ENCODE assay signal across 7 mouse cellular contexts in the genomic region with DNA sequence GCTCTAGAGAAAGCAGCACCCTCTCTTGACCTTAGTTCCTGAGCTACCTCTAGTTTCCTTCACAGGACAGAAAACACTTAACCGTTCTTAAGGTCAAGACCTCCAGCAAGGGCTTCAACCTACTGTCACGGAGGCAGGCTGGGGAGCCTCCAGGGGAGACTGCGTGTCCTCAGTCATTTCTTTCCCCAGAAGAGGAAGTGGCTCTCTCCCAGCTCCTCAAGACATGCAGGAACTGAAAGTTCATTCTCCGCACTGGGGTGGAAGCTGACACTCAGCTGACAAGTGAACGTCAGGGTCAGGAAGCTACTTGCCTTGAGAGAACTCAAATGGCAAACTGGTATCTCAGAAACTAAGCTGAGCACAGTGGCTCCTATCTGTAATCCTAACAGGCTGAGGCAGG. TPM values are rescaled to one million over a fixed set of nuclear protein-coding genes. Genes with fewer than 3 reads are reported as not detected.
DNase-seq lines count a peak whose midpoint lies in the region; ATAC-seq lines count a peak whose summit lies in the region.

No protein-coding gene starts in this region.

- no peak overlapping the region for H3K4me3 ChIP-seq in heart, embryonic 11.5 days (ENCODE audit: low read depth, low read length)
- no peak overlapping the region for H3K4me3 ChIP-seq in liver, embryonic 16.5 days (ENCODE audit: low read depth, low read length)
- H3K4me3 ChIP-seq in stomach, embryonic 16.5 days (replicated peaks; ENCODE audit: low read length): no peak overlapping the region
- no peak overlapping the region for H3K4me3 ChIP-seq in midbrain, embryonic 15.5 days

- no peak for ATAC-seq in heart, embryonic 11.5 days (replicated peaks; ENCODE audit: insufficient number of reproducible peaks, low FRiP score, low TSS enrichment)
- ATAC-seq in liver, embryonic 16.5 days (ENCODE audit: low read depth): peak; percentile 23; the same call in 1 of the 2 replicates
- no peak for ATAC-seq in stomach, embryonic 16.5 days (ENCODE audit: insufficient read depth, low FRiP score)
- no peak for ATAC-seq in midbrain, embryonic 15.5 days (replicated peaks)

- H3K4me1 ChIP-seq in heart, embryonic 11.5 days (ENCODE audit: control insufficient read depth, insufficient read depth, low read length): peaks cover 46% of the 10 kb centered on the region
- H3K4me1 ChIP-seq in liver, embryonic 16.5 days (ENCODE audit: control insufficient read depth, low read depth, low read length): peaks cover 21% of the 10 kb centered on the region
- H3K4me1 ChIP-seq in stomach, embryonic 16.5 days (ENCODE audit: control insufficient read depth, insufficient read depth, low read length): no peaks in the 10 kb centered on the region
- peaks cover 23% of the 10 kb centered on the region for H3K4me1 ChIP-seq in midbrain, embryonic 15.5 days

- peak; percentile 17 for DNase-seq in spleen, adult 12 weeks (ENCODE audit: low spot score)
- no peak for DNase-seq in spleen, postnatal 14 days (ENCODE audit: low spot score in 2 of 2)
- no peak for DNase-seq in thymus, postnatal 4 days

- no peaks in the 10 kb centered on the region for H3K9me3 ChIP-seq in heart, embryonic 11.5 days (replicated peaks; ENCODE audit: control insufficient read depth, low read length)
- no peaks in the 10 kb centered on the region for H3K9me3 ChIP-seq in liver, embryonic 16.5 days (replicated peaks; ENCODE audit: control insufficient read depth, low read length)
- no peaks in the 10 kb centered on the region for H3K9me3 ChIP-seq in stomach, embryonic 16.5 days (replicated peaks; ENCODE audit: control insufficient read depth, low read length)
- no peaks in the 10 kb centered on the region for H3K9me3 ChIP-seq in midbrain, embryonic 15.5 days

- H3K4me2 ChIP-seq in heart, embryonic 11.5 days: no peak overlapping the region; the same call in 1 of the 2 replicates
- H3K4me2 ChIP-seq in liver, embryonic 16.5 days (ENCODE audit: low read depth, low read length): no peak overlapping the region
- H3K4me2 ChIP-seq in stomach, embryonic 16.5 days (ENCODE audit: low read depth, low read length): no peak overlapping the region
- no peak overlapping the region for H3K4me2 ChIP-seq in midbrain, embryonic 15.5 days

- 0 out of 2 replicates have a peak, but pooled peaks cover 4% of the 10 kb centered on the region for H3K36me3 ChIP-seq in heart, embryonic 11.5 days (ENCODE audit: control insufficient read depth, insufficient read depth, low read length)
- peaks cover 3% of the 10 kb centered on the region; the same call in 1 of the 2 replicates for H3K36me3 ChIP-seq in liver, embryonic 16.5 days (ENCODE audit: control insufficient read depth, insufficient read depth)
- no peaks in the 10 kb centered on the region for H3K36me3 ChIP-seq in stomach, embryonic 16.5 days (ENCODE audit: control insufficient read depth, insufficient read depth, low read length)
- no peaks in the 10 kb centered on the region for H3K36me3 ChIP-seq in midbrain, embryonic 15.5 days (replicated peaks)

- 47% methylated on average over 5 of the region's 5 CpGs for WGBS in heart, embryonic 11.5 days (ENCODE audit: insufficient replicate concordance)
- 38% methylated on average over 5 of the region's 5 CpGs for WGBS in liver, embryonic 16.5 days (ENCODE audit: insufficient replicate concordance)
- WGBS in stomach, embryonic 16.5 days: 51% methylated on average over 5 of the region's 5 CpGs
- 82% methylated on average over 5 of the region's 5 CpGs for WGBS in midbrain, embryonic 15.5 days

- H3K27me3 ChIP-seq in heart, embryonic 11.5 days (ENCODE audit: control insufficient read depth, insufficient read depth, low read length): no peaks in the 10 kb centered on the region
- no peaks in the 10 kb centered on the region for H3K27me3 ChIP-seq in liver, embryonic 16.5 days (ENCODE audit: control insufficient read depth, insufficient read depth, low read depth, low read length)
- H3K27me3 ChIP-seq in stomach, embryonic 16.5 days (ENCODE audit: control insufficient read depth, insufficient read depth, low read length): no peaks in the 10 kb centered on the region
- no peaks in the 10 kb centered on the region for H3K27me3 ChIP-seq in midbrain, embryonic 15.5 days (replicated peaks)

- 0 out of 2 replicates have a peak overlapping the region, but pooled peaks have one; percentile 16 for H3K9ac ChIP-seq in heart, embryonic 11.5 days (ENCODE audit: low read depth, low read length)
- H3K9ac ChIP-seq in liver, embryonic 16.5 days (ENCODE audit: low read depth, low read length): no peak overlapping the region
- no peak overlapping the region for H3K9ac ChIP-seq in stomach, embryonic 16.5 days (ENCODE audit: low read length)
- no peak overlapping the region for H3K9ac ChIP-seq in midbrain, embryonic 15.5 days

- peak overlapping the region; percentile 50; the same call in 1 of the 2 replicates for H3K27ac ChIP-seq in heart, embryonic 11.5 days (ENCODE audit: low read depth, low read length)
- peak overlapping the region; percentile 35 for H3K27ac ChIP-seq in liver, embryonic 16.5 days (ENCODE audit: low read length)
- 0 out of 2 replicates have a peak overlapping the region, but pooled peaks have one; percentile 49 for H3K27ac ChIP-seq in stomach, embryonic 16.5 days (ENCODE audit: low read length)
- H3K27ac ChIP-seq in midbrain, embryonic 15.5 days: no peak overlapping the region

RNA-seq across cellular contexts. Expression of a gene that starts 15.6 kb away (rescaled TPM):
- 42.7 and 56.3 TPM in 2 replicates for polyA plus RNA-seq in heart, embryonic 11.5 days (2014; fragmentation: Nextera tagmentation; extraction: Ambion mirVana)
- 49.1 and 53.1 TPM in 2 replicates for polyA plus RNA-seq in liver, embryonic 16.5 days (2015; fragmentation: Nextera tagmentation; extraction: Ambion mirVana)
- polyA plus RNA-seq in stomach, embryonic 16.5 days (2015; fragmentation: Nextera tagmentation; extraction: Ambion mirVana): 59.1 and 79.6 TPM in 2 replicates
- polyA plus RNA-seq in midbrain, embryonic 15.5 days (2015; fragmentation: Nextera tagmentation; extraction: Ambion mirVana): 173 and 176 TPM in 2 replicates
